Mouse (Mus musculus): ENCODE results near the gene Zfp266.
"Not testable (repeated sequence)": the region's sequence is repeated elsewhere in the genome, so short reads cannot be mapped to it uniquely, and the experiment has no call there.

The Zfp266 gene

GRCm38 (mm10) chr9:20521306-20521957 is at the start of gene Zfp266:
Gene Zfp266 (minus strand): TSS chr9:20521417.
- peak; percentile 96 for DNase-seq (ENCODE audit: low read depth)

GRCm38 (mm10) chr9:20565326-20566030 is 44.3 kb upstream of the Zfp266 start:
- not testable (repeated sequence) for DNase-seq (ENCODE audit: low read depth)

GRCm38 (mm10) chr9:20562177-20562576 is 41.0 kb upstream of the Zfp266 start:
- DNase-seq (ENCODE audit: low read depth), result peak; percentile 30

GRCm38 (mm10) chr9:20552698-20553097 is 31.5 kb upstream of the Zfp266 start:
- no peak for DNase-seq (ENCODE audit: low read depth)

- no peak for DNase-seq (ENCODE audit: low read depth)
Observed at GRCm38 (mm10) chr9:20551781-20552275, 30.6 kb upstream of the Zfp266 start.

- peak; percentile 45 for DNase-seq (ENCODE audit: low read depth)
Observed at GRCm38 (mm10) chr9:20545151-20545550, 23.9 kb upstream of the Zfp266 start.

GRCm38 (mm10) chr9:20544070-20544821 is 23.0 kb upstream of the Zfp266 start:
- DNase-seq (ENCODE audit: low read depth), result peak; percentile 78

GRCm38 (mm10) chr9:20543496-20543895 is 22.3 kb upstream of the Zfp266 start:
- DNase-seq (ENCODE audit: low read depth), result no peak

- no peak for DNase-seq (ENCODE audit: low read depth)
Observed at GRCm38 (mm10) chr9:20536598-20536997, 15.4 kb upstream of the Zfp266 start.

GRCm38 (mm10) chr9:20534326-20534926 is 13.2 kb upstream of the Zfp266 start:
- no peak for DNase-seq (ENCODE audit: low read depth)

- no peak for DNase-seq (ENCODE audit: low read depth)
Observed at GRCm38 (mm10) chr9:20520531-20521210, 546 bp downstream of the Zfp266 start.

- DNase-seq (ENCODE audit: low read depth), result peak; percentile 19
Observed at GRCm38 (mm10) chr9:20519949-20520348, 1.3 kb downstream of the Zfp266 start.

- no peak for DNase-seq (ENCODE audit: low read depth)
Observed at GRCm38 (mm10) chr9:20518708-20519107, 2.5 kb downstream of the Zfp266 start.

- no peak for DNase-seq (ENCODE audit: low read depth)
Observed at GRCm38 (mm10) chr9:20517727-20518126, 3.5 kb downstream of the Zfp266 start.

GRCm38 (mm10) chr9:20514016-20514415 is 7.2 kb downstream of the Zfp266 start:
- DNase-seq (ENCODE audit: low read depth), result no peak

GRCm38 (mm10) chr9:20512714-20513113 is 8.5 kb downstream of the Zfp266 start:
- no peak for DNase-seq (ENCODE audit: low read depth)

- DNase-seq (ENCODE audit: low read depth), result no peak
Observed at GRCm38 (mm10) chr9:20511645-20512044, 9.6 kb downstream of the Zfp266 start.

GRCm38 (mm10) chr9:20510346-20510745 is 10.9 kb downstream of the Zfp266 start:
- DNase-seq (ENCODE audit: low read depth), result no peak

- DNase-seq (ENCODE audit: low read depth), result no peak
Observed at GRCm38 (mm10) chr9:20509676-20510075, 11.5 kb downstream of the Zfp266 start.

- DNase-seq (ENCODE audit: low read depth), result no peak
Observed at GRCm38 (mm10) chr9:20504801-20505200, 16.4 kb downstream of the Zfp266 start.

GRCm38 (mm10) chr9:20493281-20493680 is 27.9 kb downstream of the Zfp266 start:
- DNase-seq (ENCODE audit: low read depth), result peak; percentile 66

Measured in induced T-regulatory cell, adult 2 months (primary cell).